In the genomic region with DNA sequence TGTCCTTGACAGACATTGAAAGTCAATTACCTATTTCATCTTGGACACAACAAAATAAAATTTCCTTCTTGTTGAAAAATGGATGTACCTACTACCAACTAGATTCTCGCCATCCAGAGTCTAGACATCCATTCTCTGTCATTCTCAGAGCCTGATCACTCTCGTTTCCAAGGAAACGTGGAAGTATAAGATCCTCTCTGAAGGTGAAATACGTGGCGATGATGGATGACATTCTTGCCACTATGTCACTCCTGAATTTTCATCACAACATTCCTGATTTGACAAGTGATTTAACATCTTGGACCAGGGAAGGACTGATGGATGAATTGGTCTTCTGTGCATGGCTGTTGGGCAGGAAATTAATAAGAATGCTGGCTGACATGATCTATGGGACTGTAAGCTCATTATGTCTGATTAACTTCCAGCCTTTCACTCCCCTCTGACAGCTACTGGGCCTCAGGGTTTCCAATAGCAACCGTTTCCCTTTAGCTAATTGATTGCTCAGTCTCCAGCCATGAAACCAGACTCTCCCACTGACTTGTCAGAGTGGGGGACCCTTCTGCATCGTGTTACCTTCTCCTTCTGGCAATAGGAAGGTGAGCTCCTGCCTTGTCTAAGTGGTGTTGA, we compare ENCODE assay signal across 13 mouse cellular contexts.
DNase-seq lines count a peak whose midpoint lies in the region; ATAC-seq and TF ChIP-seq lines count a peak whose summit lies in the region.
"Had no signal": no experiment of that assay in that cellular context is flagged by ENCODE, and none has a peak within 500 bp of the region (broad histone marks: within the 10 kb centered on the region; RNA-seq: fewer than 3 reads in every experiment).

No protein-coding gene starts in this region.

- no peaks in the 10 kb centered on the region for H3K36me3 ChIP-seq in forebrain, embryonic 10.5 days (replicated peaks)
- H3K36me3 ChIP-seq in forebrain, embryonic 13.5 days (ENCODE audit: poor library complexity, severe bottlenecking), result no peaks in the 10 kb centered on the region
- H3K36me3 ChIP-seq in hindbrain, embryonic 15.5 days, result no peaks in the 10 kb centered on the region
- no peaks in the 10 kb centered on the region for H3K36me3 ChIP-seq in lung, postnatal 0 days (ENCODE audit: insufficient read depth, low read length)
- H3K36me3 ChIP-seq: G1E; heart, embryonic 13.5 days; lung, embryonic 15.5 days had no signal

- DNase-seq in forebrain, embryonic 10.5 days (ENCODE audit: extremely low spot score, low spot score), result peak; percentile 19
- peak; percentile 35 for DNase-seq in embryo, embryonic 9.5 days (ENCODE audit: extremely low spot score)
- DNase-seq in neural tube, embryonic 10.5 days (ENCODE audit: extremely low spot score, low spot score), result peak; percentile 20
- no peak for DNase-seq in heart, postnatal 36 days
- DNase-seq in lung, postnatal 0 days (ENCODE audit: low spot score), result no peak

- H3K27ac ChIP-seq in forebrain, embryonic 10.5 days, result no peak overlapping the region
- no peak overlapping the region for H3K27ac ChIP-seq in forebrain, embryonic 13.5 days
- no peak overlapping the region for H3K27ac ChIP-seq in hindbrain, embryonic 15.5 days (replicated peaks)
- H3K27ac ChIP-seq in lung, postnatal 0 days (ENCODE audit: low read length), result no peak overlapping the region
- H3K27ac ChIP-seq: heart, embryonic 13.5 days; lung, embryonic 15.5 days had no signal

- H3K4me2 ChIP-seq in forebrain, embryonic 13.5 days, result no peak overlapping the region
- H3K4me2 ChIP-seq in hindbrain, embryonic 15.5 days, result no peak overlapping the region
- H3K4me2 ChIP-seq in lung, postnatal 0 days (replicated peaks; ENCODE audit: low read depth, low read length), result no peak overlapping the region
- H3K4me2 ChIP-seq: heart, embryonic 13.5 days; lung, embryonic 15.5 days had no signal

- H3K9me3 ChIP-seq in forebrain, embryonic 10.5 days, result no peaks in the 10 kb centered on the region
- H3K9me3 ChIP-seq in forebrain, embryonic 13.5 days (replicated peaks), result no peaks in the 10 kb centered on the region
- no peaks in the 10 kb centered on the region for H3K9me3 ChIP-seq in hindbrain, embryonic 15.5 days
- H3K9me3 ChIP-seq in lung, postnatal 0 days (ENCODE audit: low read length), result no peaks in the 10 kb centered on the region
- H3K9me3 ChIP-seq: heart, embryonic 13.5 days; lung, embryonic 15.5 days had no signal

- H3K27me3 ChIP-seq in forebrain, embryonic 10.5 days (ENCODE audit: poor library complexity, severe bottlenecking), result no peaks in the 10 kb centered on the region
- no peaks in the 10 kb centered on the region for H3K27me3 ChIP-seq in forebrain, embryonic 13.5 days
- H3K27me3 ChIP-seq in hindbrain, embryonic 15.5 days, result no peaks in the 10 kb centered on the region
- H3K27me3 ChIP-seq in lung, postnatal 0 days (replicated peaks; ENCODE audit: insufficient read depth, low read length), result no peaks in the 10 kb centered on the region
- H3K27me3 ChIP-seq: heart, embryonic 13.5 days; lung, embryonic 15.5 days had no signal

- intact Hi-C loops in heart, postnatal 36 days (cut with DNase I), result no loop called here

- peaks cover 11% of the 10 kb centered on the region for H3K4me1 ChIP-seq in forebrain, embryonic 10.5 days
- H3K4me1 ChIP-seq in forebrain, embryonic 13.5 days, result peaks cover 5% of the 10 kb centered on the region; the same call in 1 of the 2 replicates
- peaks cover 9% of the 10 kb centered on the region; the same call in 1 of the 2 replicates for H3K4me1 ChIP-seq in hindbrain, embryonic 15.5 days (replicated peaks)
- H3K4me1 ChIP-seq in lung, postnatal 0 days (ENCODE audit: insufficient read depth, low read depth, low read length), result no peaks in the 10 kb centered on the region
- H3K4me1 ChIP-seq: heart, embryonic 13.5 days; lung, embryonic 15.5 days had no signal

- WGBS in forebrain, embryonic 10.5 days, result 65% methylated on average over 7 of the region's 7 CpGs
- 41% methylated on average over 7 of the region's 7 CpGs for WGBS in forebrain, embryonic 13.5 days
- WGBS in hindbrain, embryonic 15.5 days, result 32% methylated on average over 7 of the region's 7 CpGs
- WGBS in lung, postnatal 0 days, result 48% methylated on average over 7 of the region's 7 CpGs

- no peak overlapping the region for H3K4me3 ChIP-seq in forebrain, embryonic 10.5 days
- H3K4me3 ChIP-seq in forebrain, embryonic 13.5 days, result no peak overlapping the region
- no peak overlapping the region for H3K4me3 ChIP-seq in hindbrain, embryonic 15.5 days
- H3K4me3 ChIP-seq in lung, postnatal 0 days (ENCODE audit: low read depth, low read length), result no peak overlapping the region
- H3K4me3 ChIP-seq: heart, embryonic 13.5 days; lung, embryonic 15.5 days; myocyte had no signal

- no peak; the same call in 1 of the 2 replicates for ATAC-seq in forebrain, embryonic 13.5 days
- ATAC-seq in hindbrain, embryonic 15.5 days (ENCODE audit: low FRiP score, low read depth), result peak; percentile 87
- no peak for ATAC-seq in monocyte, adult 5-6 weeks (replicated peaks; ENCODE audit: insufficient number of reproducible peaks, low FRiP score, low TSS enrichment, poor library complexity, severe bottlenecking)
- ATAC-seq in lung, postnatal 0 days, result no peak
- ATAC-seq: intestine, embryonic 16.5 days had no signal

- no peak for TF ChIP-seq EP300 in lung, postnatal 0 days (IDR thresholded peaks at IDR 0.05)

- TF ChIP-seq CTCF in lung, postnatal 0 days (IDR thresholded peaks at IDR 0.05), result no peak

- H3K9ac ChIP-seq in forebrain, embryonic 13.5 days, result no peak overlapping the region
- no peak overlapping the region for H3K9ac ChIP-seq in hindbrain, embryonic 15.5 days
- no peak overlapping the region for H3K9ac ChIP-seq in lung, postnatal 0 days (replicated peaks; ENCODE audit: low read depth)
- H3K9ac ChIP-seq: heart, embryonic 13.5 days; lung, embryonic 15.5 days had no signal

Comparison
In these comparisons a context has a peak if more than half of its experiments do, and no peak if none do; other contexts are left out.
1. DNase-seq: peak in forebrain, embryonic 10.5 days (single experiment), embryo, embryonic 9.5 days (single experiment) and neural tube, embryonic 10.5 days (single experiment); none in heart, postnatal 36 days (0 of 2) and lung, postnatal 0 days (single experiment).